Mouse (Mus musculus) hindbrain, embryonic 15.5 days (tissue): ENCODE results near the gene Ascl3. TPM values are rescaled to one million over a fixed set of nuclear protein-coding genes. Genes with fewer than 3 reads are reported as not detected.

Experiments used
- ATAC-seq: fragments of 200-750 bp; cut with Nextera tagmentation; 2 replicates; pipeline ENCODE4 v1.8.0; 2017; ENCODE audit warnings: low read depth, moderate number of reproducible peaks, moderate TSS enrichment; ENCODE audit not compliant: low FRiP score
- H3K27ac ChIP-seq: fragments of 300-500 bp; sonication (generic); replicated peaks from 2 replicates; pipeline ENCODE4 v1.5.1; 2015; ENCODE audit warnings: mild to moderate bottlenecking, inconsistent platforms
- H3K27me3 ChIP-seq: fragments of 300-500 bp; sonication (generic); 2 replicates; pipeline ENCODE4 v1.6.1; 2015; ENCODE audit warnings: control low read depth, inconsistent platforms
- H3K36me3 ChIP-seq: fragments of 300-500 bp; sonication (generic); 2 replicates; pipeline ENCODE4 v1.6.1; 2015; ENCODE audit warnings: control low read depth, inconsistent platforms
- H3K4me1 ChIP-seq: fragments of 300-500 bp; sonication (generic); replicated peaks from 2 replicates; pipeline ENCODE4 v1.6.1; 2015; ENCODE audit warnings: control low read depth, inconsistent platforms
- H3K4me2 ChIP-seq: fragments of 300-500 bp; sonication (generic); 2 replicates; pipeline ENCODE4 v1.6.1; 2015; ENCODE audit warnings: moderate library complexity, mild to moderate bottlenecking, inconsistent platforms
- H3K4me3 ChIP-seq: fragments of 300-500 bp; sonication (generic); 2 replicates; pipeline ENCODE4 v1.5.1; 2015; ENCODE audit warnings: mild to moderate bottlenecking, inconsistent platforms
- H3K9ac ChIP-seq: fragments of 300-500 bp; sonication (generic); 2 replicates; pipeline ENCODE4 v1.6.1; 2015; ENCODE audit warnings: inconsistent platforms
- H3K9me3 ChIP-seq: fragments of 300-500 bp; sonication (generic); 2 replicates; pipeline ENCODE4 v1.6.1; 2016; ENCODE audit warnings: control low read depth, inconsistent platforms
- WGBS: fragments of 180-500 bp; shearing (Covaris S2); methylation state at CpG from one replicate; pipeline ENCODE4 v1.1.7; 2015; 5-methylcytosine and 5-hydroxymethylcytosine counted together
- polyA plus RNA-seq: library from polyadenylated mRNA; unstranded; fragments of >200 nt; fragmentation: Nextera tagmentation; extraction: Ambion mirVana; gene quantifications from 2 replicates; pipeline ENCODE4 v1.2.1, GENCODE M21; 2015

Gene Ascl3
- 0.24 TPM in 1 of 2 replicates, not detected in the other for polyA plus RNA-seq

GRCm38 (mm10) chr7:109731626-109732025, at the start of gene Ascl3:
Gene Ascl3 (minus strand): TSS chr7:109731726.
- Histone ChIP-seq H3K27ac (no peak within 1 kb of the TSS), H3K36me3 (peaks cover 19% of the 10 kb centered on the region), H3K4me2 (no peak within 1 kb of the TSS), H3K9me3 (no peaks in the 10 kb centered on the region), H3K9ac (no peak within 1 kb of the TSS), H3K4me1 (no peaks in the 10 kb centered on the region), H3K4me3 (no peak within 1 kb of the TSS), H3K27me3 (no peaks in the 10 kb centered on the region)
- 80% methylated on average over 5 of the region's 5 CpGs for WGBS
- no peak for ATAC-seq

- Histone ChIP-seq H3K27ac (no peak overlapping the region), H3K4me3 (peak overlapping the region; percentile 68), H3K9ac (peak overlapping the region; percentile 58), H3K9me3 (no peaks in the 10 kb centered on the region), H3K36me3 (no peaks in the 10 kb centered on the region), H3K27me3 (peaks cover 21% of the 10 kb centered on the region), H3K4me2 (peak overlapping the region; percentile 96), H3K4me1 (peaks cover 19% of the 10 kb centered on the region)
- under 1% methylated on average over 24 of the region's 24 CpGs for WGBS
- peak; percentile 71 for ATAC-seq
These were observed 49.6 kb upstream of the Ascl3 start for GRCm38 (mm10) chr7:109781087-109781469.

DNA sequence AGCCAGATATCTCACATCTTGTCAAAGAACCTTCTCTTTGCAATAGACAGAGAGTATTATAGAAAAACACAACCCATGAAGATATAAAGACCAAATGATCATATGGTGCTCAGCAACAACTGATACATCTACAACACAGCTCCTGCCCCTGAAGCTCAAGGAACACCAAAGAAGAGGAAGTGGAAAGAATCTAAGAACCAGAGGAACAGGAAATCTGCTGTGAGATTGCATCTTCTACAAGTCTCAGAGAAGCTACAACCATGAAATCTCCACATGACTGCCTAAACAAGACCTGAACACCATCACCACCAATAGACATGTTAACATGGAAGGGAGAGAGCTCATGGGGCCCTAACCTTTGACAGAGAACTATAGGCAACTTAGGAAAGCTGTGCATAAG, 40.7 kb upstream of the Ascl3 start:
- no peak overlapping the region for H3K4me2 ChIP-seq
- H3K4me1 ChIP-seq = no peaks in the 10 kb centered on the region
- no peak for ATAC-seq
- no peak overlapping the region for H3K27ac ChIP-seq
- no peaks in the 10 kb centered on the region for H3K36me3 ChIP-seq
- H3K9me3 ChIP-seq = 0 out of 2 replicates have a peak, but pooled peaks cover 4% of the 10 kb centered on the region
- no peak overlapping the region for H3K4me3 ChIP-seq
- no peaks in the 10 kb centered on the region for H3K27me3 ChIP-seq
- no peak overlapping the region for H3K9ac ChIP-seq

GRCm38 (mm10) chr7:109768699-109769383, 37.3 kb upstream of the Ascl3 start:
- 64% methylated on average over 2 of the region's 2 CpGs for WGBS
- ATAC-seq = no peak

DNA sequence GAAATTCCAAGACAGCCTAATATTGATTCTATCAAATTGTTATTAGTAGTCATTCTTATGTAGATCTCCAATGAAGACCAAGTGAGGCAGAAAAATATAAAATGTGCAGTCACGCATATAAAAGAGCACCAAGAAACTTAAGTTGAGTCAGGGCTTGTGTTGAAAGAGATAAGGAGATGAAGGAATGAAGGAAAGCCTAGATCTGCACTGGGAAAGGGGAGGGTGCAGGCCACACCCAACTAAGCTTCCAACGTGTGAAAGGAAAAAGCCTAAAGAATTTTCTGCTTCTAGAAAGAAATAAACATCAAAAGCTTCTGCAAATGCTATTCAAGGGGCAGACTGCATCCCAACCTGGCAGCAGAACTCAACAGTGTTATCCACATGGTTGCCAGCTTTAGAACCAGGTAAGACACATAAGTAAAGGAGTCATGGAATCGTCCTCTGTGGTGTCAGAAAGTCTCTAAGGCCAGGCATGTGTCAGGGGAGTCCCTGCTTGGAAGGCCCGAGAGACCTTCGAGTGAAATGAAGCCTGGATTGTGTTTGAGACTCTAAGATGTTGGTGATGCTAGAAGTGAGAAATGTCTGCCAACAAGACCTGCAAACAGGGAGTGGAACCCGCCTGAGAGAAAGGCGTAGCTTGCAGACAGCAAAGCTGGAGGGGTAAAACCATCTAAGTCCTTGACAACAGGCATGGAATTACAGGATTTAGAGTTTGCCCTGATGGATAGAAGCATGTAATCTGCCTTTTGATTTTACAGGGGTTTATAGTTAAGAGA, 36.2 kb upstream of the Ascl3 start:
- H3K9ac ChIP-seq = no peak overlapping the region
- H3K36me3 ChIP-seq = no peaks in the 10 kb centered on the region
- no peaks in the 10 kb centered on the region for H3K4me1 ChIP-seq
- H3K9me3 ChIP-seq = 0 out of 2 replicates have a peak, but pooled peaks cover 4% of the 10 kb centered on the region
- no peak overlapping the region for H3K4me2 ChIP-seq
- H3K27me3 ChIP-seq = no peaks in the 10 kb centered on the region
- 89% methylated on average over 7 of the region's 7 CpGs for WGBS
- H3K4me3 ChIP-seq = no peak overlapping the region
- ATAC-seq = no peak
- no peak overlapping the region for H3K27ac ChIP-seq

More at GRCm38 (mm10) chr7:109768699-109769383, 37.3 kb upstream of the Ascl3 start:
- Histone ChIP-seq H3K4me2 (no peak overlapping the region), H3K9ac (no peak overlapping the region), H3K27ac (no peak overlapping the region), H3K27me3 (no peaks in the 10 kb centered on the region), H3K36me3 (no peaks in the 10 kb centered on the region), H3K9me3 (0 out of 2 replicates have a peak, but pooled peaks cover 4% of the 10 kb centered on the region), H3K4me3 (no peak overlapping the region), H3K4me1 (no peaks in the 10 kb centered on the region)

DNA sequence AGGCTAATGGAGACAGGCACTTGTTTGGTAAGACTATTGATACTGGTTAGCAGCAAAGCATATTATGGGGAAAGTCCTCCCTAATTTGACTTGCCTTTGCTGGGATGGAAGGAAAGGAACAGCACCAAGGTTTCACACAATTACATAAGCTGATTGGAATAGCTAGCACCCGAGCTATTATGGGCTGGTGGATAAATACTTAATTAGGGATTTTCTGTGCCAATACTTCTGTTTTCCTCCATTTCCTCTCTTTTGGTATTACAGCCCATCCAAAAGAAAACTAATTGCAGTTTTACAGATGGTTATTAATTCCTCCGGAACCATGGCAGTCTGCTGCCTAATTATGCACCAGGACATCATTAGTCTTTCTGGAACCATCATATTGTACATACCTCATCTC, 32.5 kb upstream of the Ascl3 start:
- Histone ChIP-seq H3K4me3 (no peak overlapping the region), H3K9me3 (0 out of 2 replicates have a peak, but pooled peaks cover 4% of the 10 kb centered on the region), H3K9ac (no peak overlapping the region), H3K27ac (no peak overlapping the region), H3K27me3 (no peaks in the 10 kb centered on the region), H3K4me1 (no peaks in the 10 kb centered on the region), H3K4me2 (no peak overlapping the region), H3K36me3 (no peaks in the 10 kb centered on the region)
- 70% methylated on average over 2 of the region's 2 CpGs for WGBS
- no peak for ATAC-seq

DNA sequence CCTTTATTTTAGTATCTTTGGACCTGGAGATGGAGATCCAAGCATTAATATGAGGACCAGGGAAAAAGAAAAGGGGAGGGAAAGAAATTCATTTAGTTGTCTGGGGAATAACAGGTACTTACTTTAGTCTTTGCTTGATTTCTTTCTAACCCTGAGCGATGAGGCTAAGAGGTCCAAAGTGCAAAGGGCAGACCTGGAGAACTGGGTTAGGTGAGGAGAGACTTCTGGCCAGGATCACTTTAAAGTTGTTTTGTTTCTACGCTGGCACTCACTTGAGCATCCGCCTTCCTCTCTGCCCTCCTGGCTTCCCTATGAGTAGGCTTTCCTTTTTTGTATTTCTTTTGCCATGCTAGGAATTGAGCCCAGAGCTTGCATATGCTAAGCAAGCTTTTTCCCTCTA, 24.8 kb upstream of the Ascl3 start:
- no peak for ATAC-seq
- WGBS = 92% methylated on average over 3 of the region's 3 CpGs
- H3K27ac ChIP-seq = no peak overlapping the region
- H3K4me1 ChIP-seq = peaks cover 16% of the 10 kb centered on the region
- H3K27me3 ChIP-seq = no peaks in the 10 kb centered on the region
- H3K4me2 ChIP-seq = no peak overlapping the region
- H3K36me3 ChIP-seq = no peaks in the 10 kb centered on the region
- no peak overlapping the region for H3K9ac ChIP-seq
- H3K9me3 ChIP-seq = no peaks in the 10 kb centered on the region
- H3K4me3 ChIP-seq = no peak overlapping the region

DNA sequence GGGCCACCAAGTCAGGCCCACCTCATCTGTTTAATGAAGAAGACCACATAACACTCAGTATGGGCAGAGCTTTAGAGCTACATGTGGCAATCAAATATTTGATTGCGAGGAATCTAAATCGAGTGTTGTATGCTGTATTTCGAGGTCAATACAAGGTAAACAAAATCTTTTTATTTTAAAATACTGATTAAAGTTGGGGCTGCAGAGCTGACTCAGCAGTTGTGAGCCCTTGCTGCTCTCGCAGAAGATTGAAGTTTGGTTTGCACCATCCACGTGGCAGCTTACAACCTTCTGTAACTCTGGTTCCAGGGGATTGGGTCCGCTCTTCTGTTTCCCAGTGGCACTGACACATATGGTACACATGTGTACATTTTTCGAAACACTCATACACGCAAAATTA, 22.5 kb upstream of the Ascl3 start:
- no peak overlapping the region for H3K4me3 ChIP-seq
- H3K27ac ChIP-seq = no peak overlapping the region
- no peaks in the 10 kb centered on the region for H3K9me3 ChIP-seq
- no peak overlapping the region for H3K4me2 ChIP-seq
- H3K36me3 ChIP-seq = no peaks in the 10 kb centered on the region; the same call in 1 of the 2 replicates
- ATAC-seq = no peak
- H3K9ac ChIP-seq = no peak overlapping the region
- WGBS = 94% methylated on average over 8 of the region's 8 CpGs
- H3K4me1 ChIP-seq = peaks cover 27% of the 10 kb centered on the region
- no peaks in the 10 kb centered on the region for H3K27me3 ChIP-seq

GRCm38 (mm10) chr7:109752008-109752925, 20.7 kb upstream of the Ascl3 start, which contains the start of gene Tmem9b:
Gene Tmem9b (minus strand): TSS chr7:109752875.
- peak within 1 kb of the TSS; percentile 89 for H3K27ac ChIP-seq
- under 1% methylated on average over 74 of the region's 74 CpGs for WGBS
- peak; percentile 95 for ATAC-seq

DNA sequence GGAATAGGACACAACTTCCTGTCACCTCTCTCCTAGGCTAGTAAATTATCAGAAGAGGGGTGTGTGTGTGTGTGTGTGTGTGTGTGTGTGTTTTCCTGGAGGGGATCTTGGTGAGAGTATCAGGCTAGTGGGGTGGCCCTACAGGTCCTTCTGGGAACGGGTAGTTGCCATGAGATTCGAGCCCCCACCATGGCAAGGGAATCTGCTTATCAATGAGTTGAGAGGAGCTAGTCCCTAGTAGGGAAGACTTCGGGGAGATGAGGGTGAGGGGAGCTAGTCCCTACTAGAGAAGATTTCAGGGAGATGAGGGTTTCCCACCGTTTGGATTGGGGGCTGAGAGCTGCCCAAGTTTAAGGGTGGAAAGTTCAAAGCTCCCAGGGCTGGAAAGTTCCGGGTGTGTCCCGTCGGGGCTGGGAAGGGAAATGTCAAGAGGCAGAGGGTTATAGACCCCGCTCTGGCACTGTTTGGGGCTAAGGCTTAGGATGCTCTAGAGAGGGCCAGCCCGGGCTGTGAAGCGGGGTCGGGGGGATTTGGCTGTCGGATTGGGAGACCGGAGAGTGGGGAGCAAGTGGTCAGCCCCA, 20.0 kb upstream of the Ascl3 start:
- WGBS = 3% methylated on average over 13 of the region's 13 CpGs
- peak overlapping the region; percentile 92 for H3K9ac ChIP-seq
- H3K9me3 ChIP-seq = no peaks in the 10 kb centered on the region
- peak; percentile 8; the same call in 1 of the 2 replicates for ATAC-seq
- H3K36me3 ChIP-seq = peaks cover 1% of the 10 kb centered on the region
- H3K4me2 ChIP-seq = peak overlapping the region; percentile 91
- H3K4me1 ChIP-seq = peaks cover 27% of the 10 kb centered on the region
- peak overlapping the region; percentile 87 for H3K4me3 ChIP-seq
- H3K27me3 ChIP-seq = no peaks in the 10 kb centered on the region
- peak overlapping the region; percentile 89 for H3K27ac ChIP-seq

More at GRCm38 (mm10) chr7:109752008-109752925, 20.7 kb upstream of the Ascl3 start, which contains the start of gene Tmem9b:
- Histone ChIP-seq H3K4me1 (peaks cover 27% of the 10 kb centered on the region), H3K4me3 (peak within 1 kb of the TSS; percentile 87), H3K9me3 (no peaks in the 10 kb centered on the region), H3K9ac (peak within 1 kb of the TSS; percentile 92), H3K36me3 (no peaks in the 10 kb centered on the region; the same call in 1 of the 2 replicates), H3K4me2 (peak within 1 kb of the TSS; percentile 91), H3K27me3 (no peaks in the 10 kb centered on the region)

- H3K4me2 ChIP-seq = no peak overlapping the region
- H3K4me1 ChIP-seq = peaks cover 15% of the 10 kb centered on the region
- H3K9me3 ChIP-seq = no peaks in the 10 kb centered on the region
- no peak overlapping the region for H3K4me3 ChIP-seq
- peaks cover 32% of the 10 kb centered on the region for H3K36me3 ChIP-seq
- no peaks in the 10 kb centered on the region for H3K27me3 ChIP-seq
- 58% methylated on average over 1 of the region's 1 CpGs for WGBS
- no peak for ATAC-seq
- H3K27ac ChIP-seq = no peak overlapping the region
- no peak overlapping the region for H3K9ac ChIP-seq
These were observed 16.2 kb upstream of the Ascl3 start for GRCm38 (mm10) chr7:109747747-109748146.
